Mouse (Mus musculus) lung, adult 2 months (tissue): ENCODE data around the gene Pla2g6.

Experiments
- CTCF ChIP-seq: fragments of 200-500 bp; IDR thresholded peaks from 2 replicates; pipeline ENCODE4 v1.5.1; 2011; ENCODE audit warnings: mild to moderate bottlenecking, low read length, control low read depth; ENCODE audit not compliant: insufficient read depth
- POLR2A ChIP-seq: fragments of 200-500 bp; IDR thresholded peaks from 2 replicates; pipeline ENCODE4 v1.6.1; 2011; ENCODE audit warnings: low read depth, mild to moderate bottlenecking, control low read depth, low read length, borderline replicate concordance; ENCODE audit errors: extremely low read depth

- TF ChIP-seq POLR2A = no peak
- peak; percentile 45; the same call in 1 of the 2 replicates for TF ChIP-seq CTCF
Observed at GRCm38 (mm10) chr15:79280850-79281249, 47.3 kb downstream of the Pla2g6 start.
